Mouse (Mus musculus) midbrain, embryonic 13.5 days (tissue): ENCODE measurements around the gene Ift27. TPM values are rescaled to one million over a fixed set of nuclear protein-coding genes. Genes with fewer than 3 reads are reported as not detected.
A peak's percentile ranks its signal among the peaks of the same experiment; 100 is the strongest.

ENCODE experiments used
- ATAC-seq: fragments of 200-750 bp; cut with Nextera tagmentation; 2 replicates; pipeline ENCODE4 v1.8.0; 2017; ENCODE audit warnings: mild to moderate bottlenecking, moderate TSS enrichment, moderate library complexity
- H3K27ac ChIP-seq: fragments of 300-500 bp; sonication (generic); 2 replicates; pipeline ENCODE4 v1.5.1; 2015; ENCODE audit warnings: inconsistent platforms, mild to moderate bottlenecking, moderate library complexity
- H3K27me3 ChIP-seq: fragments of 300-500 bp; sonication (generic); 2 replicates; pipeline ENCODE4 v1.6.1; 2015; ENCODE audit warnings: mild to moderate bottlenecking, inconsistent platforms
- H3K36me3 ChIP-seq: fragments of 300-500 bp; sonication (generic); 2 replicates; pipeline ENCODE4 v1.6.1; 2015; ENCODE audit warnings: mild to moderate bottlenecking, inconsistent platforms
- H3K4me1 ChIP-seq: fragments of 300-500 bp; sonication (generic); replicated peaks from 2 replicates; pipeline ENCODE4 v1.6.1; 2015; ENCODE audit warnings: inconsistent platforms
- H3K4me2 ChIP-seq: fragments of 300-500 bp; sonication (generic); replicated peaks from 2 replicates; pipeline ENCODE4 v1.6.1; 2015; ENCODE audit warnings: moderate library complexity, mild to moderate bottlenecking, inconsistent platforms
- H3K4me3 ChIP-seq: fragments of 300-500 bp; sonication (generic); replicated peaks from 2 replicates; pipeline ENCODE4 v1.5.1; 2015; ENCODE audit warnings: mild to moderate bottlenecking, inconsistent platforms
- H3K9ac ChIP-seq: fragments of 300-500 bp; sonication (generic); replicated peaks from 2 replicates; pipeline ENCODE4 v1.6.1; 2015; ENCODE audit warnings: mild to moderate bottlenecking, inconsistent platforms
- H3K9me3 ChIP-seq: fragments of 300-500 bp; sonication (generic); 2 replicates; pipeline ENCODE4 v1.6.1; 2016; ENCODE audit warnings: mild to moderate bottlenecking, inconsistent platforms
- WGBS: fragments of 180-500 bp; shearing (Covaris S2); methylation state at CpG from one replicate; pipeline ENCODE4 v1.1.7; 2015; 5-methylcytosine and 5-hydroxymethylcytosine counted together
- polyA plus RNA-seq: library from polyadenylated mRNA; unstranded; fragments of >200 nt; fragmentation: Nextera tagmentation; extraction: Ambion mirVana; gene quantifications from 2 replicates; pipeline ENCODE4 v1.2.1, GENCODE M21; 2015

The Ift27 gene
- polyA plus RNA-seq, 1 experiment from 2014 or later = 121 TPM

GRCm38 (mm10) chr15:78170708-78171107 is 3.2 kb downstream of the Ift27 start:
- Histone ChIP-seq H3K36me3 (peaks cover 17% of the 10 kb centered on the region), H3K4me3 (no peak overlapping the region), H3K4me1 (peaks cover 34% of the 10 kb centered on the region), H3K4me2 (no peak overlapping the region), H3K9me3 (no peaks in the 10 kb centered on the region), H3K27ac (no peak overlapping the region), H3K9ac (no peak overlapping the region), H3K27me3 (no peaks in the 10 kb centered on the region)
- WGBS = 92% methylated on average over 15 of the region's 15 CpGs
- no peak for ATAC-seq

GRCm38 (mm10) chr15:78169566-78169965 is 4.3 kb downstream of the Ift27 start:
- H3K27me3 ChIP-seq = no peaks in the 10 kb centered on the region
- no peak for ATAC-seq

GRCm38 (mm10) chr15:78165292-78165691 is 8.6 kb downstream of the Ift27 start:
- Histone ChIP-seq H3K27ac (no peak overlapping the region), H3K36me3 (peaks cover 52% of the 10 kb centered on the region), H3K27me3 (no peaks in the 10 kb centered on the region)

More at GRCm38 (mm10) chr15:78169566-78169965, 4.3 kb downstream of the Ift27 start:
- 89% methylated on average over 11 of the region's 11 CpGs for WGBS
- no peak overlapping the region for H3K4me3 ChIP-seq
- H3K27ac ChIP-seq = no peak overlapping the region
- peaks cover 34% of the 10 kb centered on the region for H3K4me1 ChIP-seq
- no peak overlapping the region for H3K4me2 ChIP-seq
- H3K9ac ChIP-seq = 0 out of 2 replicates have a peak overlapping the region, but pooled peaks have one; percentile 3
- H3K9me3 ChIP-seq = no peaks in the 10 kb centered on the region
- H3K36me3 ChIP-seq = peaks cover 25% of the 10 kb centered on the region

GRCm38 (mm10) chr15:78164466-78164865 is 9.4 kb downstream of the Ift27 start:
- Histone ChIP-seq H3K4me2 (no peak overlapping the region), H3K4me3 (no peak overlapping the region), H3K36me3 (peaks cover 52% of the 10 kb centered on the region), H3K9ac (no peak overlapping the region), H3K27ac (peak overlapping the region; percentile 35), H3K27me3 (no peaks in the 10 kb centered on the region), H3K9me3 (no peaks in the 10 kb centered on the region), H3K4me1 (peaks cover 18% of the 10 kb centered on the region; the same call in 1 of the 2 replicates)
- WGBS = 64% methylated on average over 11 of the region's 11 CpGs
- 0 out of 2 replicates have a peak, but pooled peaks have one; percentile 34 for ATAC-seq

More at GRCm38 (mm10) chr15:78165292-78165691, 8.6 kb downstream of the Ift27 start:
- Histone ChIP-seq H3K9me3 (no peaks in the 10 kb centered on the region), H3K4me3 (no peak overlapping the region), H3K9ac (no peak overlapping the region), H3K4me2 (no peak overlapping the region), H3K4me1 (peaks cover 21% of the 10 kb centered on the region; the same call in 1 of the 2 replicates)
- 86% methylated on average over 4 of the region's 4 CpGs for WGBS
- ATAC-seq = no peak

- 86% methylated on average over 9 of the region's 9 CpGs for WGBS
- H3K36me3 ChIP-seq = peaks cover 55% of the 10 kb centered on the region
- no peak for ATAC-seq
- no peak overlapping the region for H3K27ac ChIP-seq
- no peak overlapping the region for H3K9ac ChIP-seq
- no peak overlapping the region for H3K4me3 ChIP-seq
- no peak overlapping the region for H3K4me2 ChIP-seq
- no peaks in the 10 kb centered on the region for H3K9me3 ChIP-seq
- no peaks in the 10 kb centered on the region for H3K27me3 ChIP-seq
- peaks cover 18% of the 10 kb centered on the region; the same call in 1 of the 2 replicates for H3K4me1 ChIP-seq
Measured at GRCm38 (mm10) chr15:78161946-78162345, 12.0 kb downstream of the Ift27 start.

- WGBS = 95% methylated on average over 5 of the region's 5 CpGs
- Histone ChIP-seq H3K9me3 (no peaks in the 10 kb centered on the region), H3K27ac (no peak overlapping the region), H3K4me3 (no peak overlapping the region), H3K9ac (no peak overlapping the region), H3K36me3 (peaks cover 28% of the 10 kb centered on the region), H3K4me2 (no peak overlapping the region), H3K27me3 (no peaks in the 10 kb centered on the region), H3K4me1 (peaks cover 8% of the 10 kb centered on the region)
- no peak for ATAC-seq
Measured at GRCm38 (mm10) chr15:78158335-78158734, 15.6 kb downstream of the Ift27 start.

- ATAC-seq = no peak
- no peaks in the 10 kb centered on the region for H3K27me3 ChIP-seq
- H3K4me1 ChIP-seq = peaks cover 13% of the 10 kb centered on the region
- no peaks in the 10 kb centered on the region for H3K9me3 ChIP-seq
- no peak overlapping the region for H3K27ac ChIP-seq
- H3K9ac ChIP-seq = no peak overlapping the region
- H3K36me3 ChIP-seq = peaks cover 23% of the 10 kb centered on the region
- no peak overlapping the region for H3K4me3 ChIP-seq
- no peak overlapping the region for H3K4me2 ChIP-seq
- WGBS = 85% methylated on average over 4 of the region's 4 CpGs
Measured at GRCm38 (mm10) chr15:78157824-78158223, 16.1 kb downstream of the Ift27 start.

- no peaks in the 10 kb centered on the region for H3K27me3 ChIP-seq
- H3K4me1 ChIP-seq = peaks cover 16% of the 10 kb centered on the region
- H3K9ac ChIP-seq = no peak overlapping the region
- no peak overlapping the region for H3K4me2 ChIP-seq
- 79% methylated on average over 8 of the region's 8 CpGs for WGBS
- no peak overlapping the region for H3K4me3 ChIP-seq
- no peak overlapping the region for H3K27ac ChIP-seq
- no peak for ATAC-seq
- H3K9me3 ChIP-seq = no peaks in the 10 kb centered on the region
- peaks cover 18% of the 10 kb centered on the region; the same call in 1 of the 2 replicates for H3K36me3 ChIP-seq
Measured at GRCm38 (mm10) chr15:78157330-78157729, 16.6 kb downstream of the Ift27 start.

- no peaks in the 10 kb centered on the region for H3K9me3 ChIP-seq
- H3K27ac ChIP-seq = no peak overlapping the region
- H3K27me3 ChIP-seq = no peaks in the 10 kb centered on the region
- no peak overlapping the region for H3K9ac ChIP-seq
- H3K4me1 ChIP-seq = peaks cover 16% of the 10 kb centered on the region
- peaks cover 9% of the 10 kb centered on the region; the same call in 1 of the 2 replicates for H3K36me3 ChIP-seq
- WGBS = 87% methylated on average over 6 of the region's 6 CpGs
- H3K4me2 ChIP-seq = no peak overlapping the region
- ATAC-seq = no peak
- H3K4me3 ChIP-seq = no peak overlapping the region
Measured at GRCm38 (mm10) chr15:78155421-78155820, 18.5 kb downstream of the Ift27 start.

- H3K27me3 ChIP-seq = no peaks in the 10 kb centered on the region
- no peak overlapping the region for H3K4me2 ChIP-seq
- no peak overlapping the region for H3K9ac ChIP-seq
- H3K9me3 ChIP-seq = no peaks in the 10 kb centered on the region
- peaks cover 16% of the 10 kb centered on the region for H3K4me1 ChIP-seq
- WGBS = 30% methylated on average over 11 of the region's 11 CpGs
- peak; percentile 51; the same call in 1 of the 2 replicates for ATAC-seq
- H3K36me3 ChIP-seq = no peaks in the 10 kb centered on the region
- peak overlapping the region; percentile 37; the same call in 1 of the 2 replicates for H3K27ac ChIP-seq
- no peak overlapping the region for H3K4me3 ChIP-seq
Measured at GRCm38 (mm10) chr15:78153045-78153775, 20.7 kb downstream of the Ift27 start.

- WGBS = 73% methylated on average over 7 of the region's 7 CpGs
- peaks cover 17% of the 10 kb centered on the region for H3K4me1 ChIP-seq
- H3K27me3 ChIP-seq = no peaks in the 10 kb centered on the region
- 0 out of 2 replicates have a peak, but pooled peaks have one; percentile 20 for ATAC-seq
- no peak overlapping the region for H3K4me2 ChIP-seq
- H3K4me3 ChIP-seq = no peak overlapping the region
- no peaks in the 10 kb centered on the region for H3K36me3 ChIP-seq
- H3K9me3 ChIP-seq = no peaks in the 10 kb centered on the region
- no peak overlapping the region for H3K9ac ChIP-seq
- H3K27ac ChIP-seq = no peak overlapping the region
Measured at GRCm38 (mm10) chr15:78148565-78148964, 25.3 kb downstream of the Ift27 start.

GRCm38 (mm10) chr15:78140226-78140625 is 33.7 kb downstream of the Ift27 start:
- 58% methylated on average over 8 of the region's 8 CpGs for WGBS
- Histone ChIP-seq H3K27me3 (peaks cover 3% of the 10 kb centered on the region; the same call in 1 of the 2 replicates), H3K4me3 (no peak overlapping the region), H3K27ac (no peak overlapping the region), H3K4me1 (no peaks in the 10 kb centered on the region), H3K36me3 (no peaks in the 10 kb centered on the region), H3K9me3 (no peaks in the 10 kb centered on the region), H3K4me2 (no peak overlapping the region), H3K9ac (no peak overlapping the region)
- ATAC-seq = no peak
